Mouse (Mus musculus): Measurements from ENCODE around the gene Rnf114.

Rnf114 gene

GRCm38 (mm10) chr2:167474218-167474617, 18.2 kb upstream of the Rnf114 start:
- in situ Hi-C loops (cut with MboI) = no loop called here

GRCm38 (mm10) chr2:167475596-167475995, 16.8 kb upstream of the Rnf114 start:
- in situ Hi-C loops (cut with MboI) = no loop called here

DNA sequence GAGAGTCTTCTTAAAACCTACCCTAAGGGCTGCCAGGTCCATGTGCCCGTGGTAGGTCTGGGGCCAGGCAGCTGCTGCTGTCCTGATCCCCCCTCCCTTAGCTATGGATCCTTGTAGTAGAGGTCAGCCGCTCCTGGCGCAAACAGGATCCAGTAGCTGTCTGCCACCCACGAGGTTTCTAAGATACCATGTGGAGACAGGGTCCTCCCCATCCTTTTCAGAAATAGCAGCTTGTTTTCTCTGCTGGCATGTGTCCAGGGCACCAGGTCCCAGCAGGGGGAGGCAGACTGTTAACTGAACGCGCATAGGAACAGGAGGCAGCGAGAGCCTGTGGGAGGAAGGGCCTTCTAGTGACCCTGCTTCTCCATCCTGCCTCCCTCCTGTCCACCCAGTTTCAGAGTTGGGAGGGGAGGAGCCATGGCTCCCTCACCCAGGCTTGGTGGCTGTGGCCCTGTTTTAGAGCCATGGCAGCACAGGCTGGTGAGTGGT, 16.2 kb upstream of the Rnf114 start:
- in situ Hi-C loops (cut with MboI) = no loop called here

DNA sequence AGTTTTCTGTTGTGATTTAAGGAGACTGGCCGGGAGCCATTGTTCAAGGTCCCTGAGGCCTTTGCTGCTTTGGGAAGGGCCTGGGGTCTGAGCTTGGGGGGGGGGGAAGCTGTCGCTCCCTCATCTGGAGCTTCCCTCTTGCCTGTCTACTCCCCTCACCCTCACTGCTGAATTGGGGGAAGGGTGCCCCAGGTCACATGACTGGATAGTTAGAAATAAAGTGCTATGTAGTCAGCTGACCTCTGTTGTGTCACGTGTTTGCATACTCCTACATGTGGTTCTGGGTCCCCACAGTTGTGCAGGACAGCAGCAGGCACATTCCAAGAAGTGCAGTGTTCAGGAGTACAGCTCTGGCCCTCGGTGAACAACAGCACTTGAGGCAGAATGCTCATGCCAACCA, 15.7 kb upstream of the Rnf114 start:
- in situ Hi-C loops (cut with MboI) = no loop called here

DNA sequence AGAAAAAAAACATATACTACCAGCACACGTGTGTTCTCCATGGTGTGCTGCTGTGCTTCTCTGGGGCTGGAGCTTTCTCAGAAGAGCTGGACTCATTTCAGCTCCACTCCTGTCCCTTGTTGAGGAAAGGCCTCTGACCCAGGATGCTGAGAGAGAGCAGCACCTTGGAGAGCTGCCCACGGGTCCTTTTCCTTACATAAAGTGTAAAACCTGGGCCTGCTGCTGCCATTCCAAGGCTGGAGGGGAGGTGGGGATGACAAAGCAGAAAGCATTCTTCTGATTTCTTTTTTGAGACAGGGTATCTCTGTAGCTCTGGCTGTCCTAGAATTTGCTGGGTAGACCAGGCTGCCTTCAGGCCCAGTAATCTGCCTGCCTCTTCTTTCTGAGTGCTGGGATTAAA, 14.3 kb upstream of the Rnf114 start:
- in situ Hi-C loops (cut with MboI) = no loop called here

DNA sequence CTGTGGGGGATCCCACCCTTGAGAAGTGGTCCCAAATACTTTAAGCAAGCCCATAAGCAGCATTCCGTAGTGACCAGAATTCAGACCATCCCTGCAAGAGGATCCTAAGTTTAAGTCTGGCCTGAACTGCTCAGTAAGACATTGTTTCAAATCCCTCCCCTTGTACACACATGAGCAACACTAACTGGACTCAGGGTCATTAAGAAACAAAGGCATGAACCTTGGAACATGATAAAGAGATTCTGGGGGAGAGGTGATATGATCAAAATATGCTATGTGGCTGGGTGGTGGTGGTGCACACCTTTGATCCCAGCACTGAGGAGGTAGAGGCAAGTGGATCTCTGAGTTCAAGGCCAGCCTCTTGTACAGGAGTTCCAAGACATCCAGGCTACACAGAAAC, 12.9 kb upstream of the Rnf114 start:
- in situ Hi-C loops (cut with MboI) = no loop called here

DNA sequence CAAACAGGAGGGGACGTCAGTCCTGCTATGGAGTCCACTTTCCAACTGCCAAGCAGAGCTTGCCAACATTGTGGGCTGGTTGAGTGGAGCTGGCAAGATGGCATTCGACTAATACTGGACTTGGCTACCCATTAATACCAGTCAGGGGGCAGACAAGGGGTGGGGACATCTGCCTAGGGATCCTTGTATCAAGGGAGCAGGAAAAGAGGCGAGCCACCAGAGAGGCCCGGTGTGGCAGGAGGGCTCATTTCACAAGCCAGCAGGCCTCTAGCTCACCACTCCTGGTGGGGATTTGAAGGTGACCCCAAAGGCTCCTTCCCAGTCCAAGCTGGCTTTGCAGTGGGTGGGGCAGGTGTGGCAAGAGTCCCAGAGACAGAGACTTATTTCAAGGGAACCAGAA, 9.8 kb upstream of the Rnf114 start:
- in situ Hi-C loops (cut with MboI) = no loop called here

DNA sequence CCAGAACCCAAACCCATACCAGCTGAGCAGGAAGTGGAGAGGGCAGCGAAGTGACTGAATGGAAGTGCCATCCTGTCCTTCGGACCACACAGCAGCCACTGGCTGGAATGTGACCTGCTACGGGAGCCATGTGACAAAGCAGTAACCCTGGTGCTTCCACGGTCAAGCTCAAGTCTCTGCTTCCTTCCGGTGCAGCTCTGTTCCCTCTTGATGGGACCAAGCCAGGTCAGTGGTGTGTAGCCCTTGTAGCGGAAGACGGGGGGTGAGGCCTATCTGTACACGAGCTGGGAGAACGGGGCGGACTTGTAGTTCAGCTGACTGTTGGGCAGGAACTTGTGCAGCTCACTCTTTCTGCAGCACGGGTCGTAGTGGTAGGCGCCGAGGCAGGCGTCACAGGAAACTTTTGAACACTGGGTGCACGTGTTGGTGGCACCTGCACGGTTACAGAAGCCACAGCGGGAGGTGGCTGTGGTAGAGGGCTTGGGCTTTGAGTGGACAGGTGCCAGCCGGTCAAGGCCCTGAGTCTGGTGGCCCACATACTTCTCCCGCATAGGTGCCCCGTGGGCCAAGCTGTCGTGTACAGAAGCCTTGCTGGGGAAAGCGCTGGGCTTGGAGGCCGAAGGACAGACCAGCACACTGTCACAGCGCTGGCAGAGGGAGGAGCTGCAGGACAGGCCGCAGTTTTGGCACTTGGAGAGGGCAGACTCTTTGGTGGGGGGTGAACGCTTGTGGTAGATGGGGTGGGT, 9.2 kb upstream of the Rnf114 start:
- in situ Hi-C loops (cut with MboI) = no loop called here

DNA sequence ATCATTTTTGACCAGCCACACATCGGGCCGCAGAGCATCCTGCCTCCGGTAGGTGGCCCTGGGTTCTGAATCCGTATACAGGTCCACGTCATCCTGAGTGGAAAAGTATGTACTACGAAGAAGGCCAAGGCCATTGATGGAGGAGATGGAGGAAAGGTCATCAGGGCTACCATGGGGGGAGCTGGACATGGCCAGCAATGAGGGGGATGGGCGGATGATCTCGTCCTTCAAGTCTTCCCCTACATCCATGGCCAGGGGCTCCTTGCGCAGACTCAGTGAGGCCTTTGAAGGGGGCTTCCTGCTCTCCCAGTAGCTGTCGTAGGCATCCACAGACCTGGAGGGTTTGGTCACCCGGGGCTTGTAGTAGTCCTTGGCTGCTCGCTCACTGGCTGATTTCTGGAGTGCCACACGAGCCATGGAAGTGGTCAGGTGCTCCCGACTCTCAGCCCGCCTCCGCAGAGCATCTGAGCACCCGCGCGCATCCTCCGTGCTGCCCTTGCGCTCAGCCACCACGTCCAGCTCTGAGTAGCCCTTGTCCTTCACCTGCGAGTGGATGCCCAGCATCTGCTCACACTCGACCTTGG, 8.5 kb upstream of the Rnf114 start:
- in situ Hi-C loops (cut with MboI) = no loop called here

GRCm38 (mm10) chr2:167484932-167485331, 7.5 kb upstream of the Rnf114 start:
- in situ Hi-C loops (cut with MboI) = no loop called here

DNA sequence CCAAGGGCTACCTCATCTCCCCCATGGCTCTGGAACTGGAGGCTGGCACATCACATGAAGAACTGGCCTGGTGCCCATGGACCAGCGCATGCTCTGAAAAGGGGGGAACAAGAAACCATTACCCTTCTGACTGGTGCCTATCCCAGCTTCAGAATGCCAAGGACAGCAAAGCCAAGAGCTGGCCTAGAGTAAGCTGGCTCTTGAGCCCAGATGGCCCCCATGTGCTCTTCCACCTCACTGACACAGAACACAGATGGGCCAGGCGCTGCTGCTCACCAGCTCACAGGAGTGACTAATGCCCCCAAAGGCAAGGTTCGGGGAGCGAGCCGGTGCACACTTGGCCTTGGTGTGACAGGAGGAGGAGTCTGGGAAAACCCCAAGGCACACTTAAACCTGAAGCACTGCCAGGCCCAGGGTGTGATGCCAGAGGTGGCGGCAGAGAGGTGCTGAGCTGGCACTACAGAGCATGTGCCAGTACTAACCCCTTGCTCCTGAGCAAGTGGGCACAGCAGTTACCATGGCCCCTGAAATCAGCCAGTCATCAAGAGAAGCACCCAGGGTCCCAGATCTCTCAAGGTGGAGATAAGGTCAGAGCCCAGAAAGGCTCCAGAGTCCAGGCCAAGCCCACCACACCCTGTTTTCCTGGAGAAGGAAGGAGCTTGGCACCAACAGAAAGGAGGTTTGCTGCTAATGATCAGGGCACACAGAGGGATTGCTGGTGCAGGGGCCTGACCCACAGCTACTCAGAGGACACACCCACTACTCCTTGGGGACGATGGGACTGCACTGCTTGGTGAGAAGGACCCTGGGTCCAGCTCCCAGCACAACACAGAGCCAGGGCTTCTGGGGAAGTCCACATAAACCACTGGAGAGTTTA, 6.7 kb upstream of the Rnf114 start:
- in situ Hi-C loops (cut with MboI) = no loop called here

- in situ Hi-C loops (cut with MboI) = no loop called here
Observed at GRCm38 (mm10) chr2:167486573-167486972, 5.9 kb upstream of the Rnf114 start.

GRCm38 (mm10) chr2:167487551-167487950, 4.9 kb upstream of the Rnf114 start:
- in situ Hi-C loops (cut with MboI) = no loop called here

DNA sequence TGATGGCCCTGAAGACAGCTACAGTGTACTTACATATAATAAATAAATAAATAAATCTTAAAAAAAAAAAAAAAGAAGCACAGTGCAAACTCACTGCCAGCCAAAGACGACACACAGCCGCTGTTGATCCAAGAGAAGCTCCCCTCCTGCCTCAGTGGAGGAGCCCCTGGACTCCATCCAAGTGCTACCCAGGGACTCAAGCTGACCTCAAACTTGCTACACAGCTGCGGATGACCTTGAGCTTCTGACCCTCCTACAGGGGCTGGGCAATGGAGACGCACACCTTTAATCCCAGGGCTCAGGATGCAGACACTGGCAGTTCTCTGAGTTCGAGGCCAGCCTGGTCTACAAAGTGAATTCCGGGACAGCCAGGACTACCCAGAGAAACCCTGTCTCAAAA, 4.5 kb upstream of the Rnf114 start:
- in situ Hi-C loops (cut with MboI) = no loop called here

GRCm38 (mm10) chr2:167490813-167491525, 1.5 kb upstream of the Rnf114 start:
- in situ Hi-C loops (cut with MboI) = no loop called here

GRCm38 (mm10) chr2:167492713-167493636, 530 bp downstream of the Rnf114 start, which contains the start of gene Spata2:
Spata2 (minus strand) TSS chr2:167492887.
- in situ Hi-C loops (cut with MboI) = no loop called here

- in situ Hi-C loops (cut with MboI) = no loop called here
Observed at GRCm38 (mm10) chr2:167496437-167496836, 4.0 kb downstream of the Rnf114 start.

GRCm38 (mm10) chr2:167497272-167497671, 4.8 kb downstream of the Rnf114 start:
- in situ Hi-C loops (cut with MboI) = no loop called here

DNA sequence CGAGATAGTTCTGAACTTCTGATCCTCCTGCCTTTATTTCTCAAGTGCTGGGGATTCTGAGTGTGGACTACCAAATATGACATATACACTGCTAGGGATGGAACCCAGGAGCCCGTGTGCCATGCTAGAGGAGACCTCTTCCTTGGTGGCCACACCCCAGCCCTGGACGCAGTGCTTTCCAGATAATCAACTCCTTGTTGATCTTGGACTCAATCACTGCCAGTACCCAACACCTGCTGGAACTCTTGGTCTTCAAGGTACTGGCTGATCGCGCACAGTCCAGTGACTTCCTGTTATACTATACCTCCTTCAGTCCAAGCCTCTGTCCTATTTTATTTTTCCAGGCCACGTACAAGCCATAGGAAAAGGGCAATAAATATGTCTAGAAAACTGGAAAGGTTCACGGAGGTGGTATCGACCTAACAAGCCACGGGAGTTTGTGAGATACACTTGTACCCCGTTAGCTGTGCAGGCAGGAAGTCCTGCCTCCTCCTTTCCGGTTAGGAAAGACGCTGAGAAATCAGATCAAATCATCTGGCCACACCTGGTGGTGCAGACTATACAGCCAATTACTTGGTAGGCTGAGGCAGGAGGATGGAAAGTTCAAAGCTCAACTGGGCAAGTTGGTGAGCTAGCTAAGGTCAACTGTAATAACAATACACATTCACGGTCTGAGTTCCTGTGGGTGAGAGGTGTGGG, 10.3 kb downstream of the Rnf114 start:
- in situ Hi-C loops (cut with MboI) = no loop called here

GRCm38 (mm10) chr2:167503253-167503895, 10.9 kb downstream of the Rnf114 start:
- in situ Hi-C loops (cut with MboI) = no loop called here
